Mouse (Mus musculus): Measurements from ENCODE around the gene Gm20388.
"Not testable (repeated sequence)": the region's sequence is repeated elsewhere in the genome, so short reads cannot be mapped to it uniquely, and the experiment has no call there.

Gene Gm20388

DNA sequence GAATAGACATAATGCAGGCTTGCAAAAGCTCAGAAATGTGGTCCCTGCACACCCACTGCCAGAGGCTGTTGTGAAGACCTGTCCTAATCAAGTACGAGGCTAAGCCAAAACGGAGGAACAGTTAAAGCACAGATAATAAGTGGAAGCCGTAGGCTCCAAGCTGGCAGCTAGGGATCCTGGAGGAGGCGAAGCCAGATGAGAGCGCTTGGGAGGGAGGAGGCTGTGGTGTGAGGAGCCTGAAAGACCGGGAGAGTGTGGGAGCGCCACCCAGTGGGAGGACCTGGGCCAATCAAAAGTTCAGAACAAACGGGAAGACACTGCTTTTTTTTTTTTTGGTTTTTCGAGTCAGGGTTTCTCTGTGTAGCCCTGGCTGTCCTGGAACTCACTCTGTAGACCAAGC, 3280.0 kb downstream of the Gm20388 start:
- peak; percentile 45 for DNase-seq (ENCODE audit: extremely low read depth, insufficient read length, low spot score)

DNA sequence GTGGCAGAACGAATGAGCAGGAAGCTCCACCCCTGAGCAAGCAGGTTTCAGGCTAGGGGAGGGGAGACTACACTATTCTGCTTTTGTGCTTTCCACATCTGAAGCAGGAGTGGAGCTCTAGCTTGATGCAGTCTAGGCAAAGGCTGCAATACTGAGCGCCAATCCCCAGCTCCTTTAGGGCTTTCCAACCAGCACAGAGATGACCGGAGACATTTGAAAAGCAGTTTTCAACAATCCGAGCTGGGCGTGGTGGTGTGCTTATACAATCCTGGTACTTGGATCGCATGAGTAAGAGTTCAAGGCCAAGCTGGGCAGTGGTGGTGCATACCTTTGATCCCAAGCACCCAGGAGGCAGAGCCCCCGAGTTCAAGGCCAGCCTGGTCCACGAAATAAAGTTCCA, 3281.3 kb downstream of the Gm20388 start:
- no peak for DNase-seq (ENCODE audit: extremely low read depth, insufficient read length, low spot score)

GRCm38 (mm10) chr8:123193771-123194170, 3283.1 kb downstream of the Gm20388 start:
- no peak for DNase-seq (ENCODE audit: extremely low read depth, insufficient read length, low spot score)

DNA sequence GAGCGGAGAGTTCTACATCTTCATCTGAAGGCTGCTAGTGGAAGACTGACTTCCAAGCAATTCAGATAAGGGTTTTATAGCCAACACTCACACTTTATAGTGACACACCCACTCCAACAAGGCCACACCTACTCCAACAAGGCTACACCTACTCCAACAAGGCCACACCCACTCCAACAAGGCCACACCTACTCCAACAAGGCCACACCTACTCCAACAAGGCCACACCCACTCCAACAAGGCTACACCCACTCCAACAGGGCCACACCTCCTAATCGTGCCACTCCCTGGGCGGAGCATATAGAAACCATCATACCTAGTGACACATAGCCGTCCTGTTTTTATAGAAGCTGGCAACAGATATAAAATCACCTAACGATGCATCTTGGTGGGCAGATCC, 3286.4 kb downstream of the Gm20388 start:
- DNase-seq (ENCODE audit: extremely low read depth, insufficient read length, low spot score) = not testable (repeated sequence)

DNA sequence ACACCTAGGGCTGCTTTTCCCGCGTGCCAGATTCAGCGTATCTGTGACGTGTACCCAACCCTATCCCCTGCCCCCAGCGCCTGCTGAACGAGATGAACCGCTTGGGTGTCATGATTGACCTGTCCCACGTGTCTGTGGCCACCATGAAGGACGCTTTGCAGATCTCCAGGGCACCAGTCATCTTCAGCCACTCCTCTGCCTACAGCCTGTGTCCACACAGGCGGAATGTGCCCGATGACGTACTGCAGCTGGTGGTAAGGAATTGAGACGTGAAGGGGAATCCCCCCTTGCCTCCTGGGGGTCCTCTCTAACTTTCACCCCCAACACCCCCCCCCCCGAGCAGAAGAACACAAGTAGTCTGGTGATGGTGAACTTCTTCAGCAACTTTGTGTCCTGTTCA, 3289.2 kb downstream of the Gm20388 start:
- no peak for DNase-seq (ENCODE audit: extremely low read depth, insufficient read length, low spot score)

DNA sequence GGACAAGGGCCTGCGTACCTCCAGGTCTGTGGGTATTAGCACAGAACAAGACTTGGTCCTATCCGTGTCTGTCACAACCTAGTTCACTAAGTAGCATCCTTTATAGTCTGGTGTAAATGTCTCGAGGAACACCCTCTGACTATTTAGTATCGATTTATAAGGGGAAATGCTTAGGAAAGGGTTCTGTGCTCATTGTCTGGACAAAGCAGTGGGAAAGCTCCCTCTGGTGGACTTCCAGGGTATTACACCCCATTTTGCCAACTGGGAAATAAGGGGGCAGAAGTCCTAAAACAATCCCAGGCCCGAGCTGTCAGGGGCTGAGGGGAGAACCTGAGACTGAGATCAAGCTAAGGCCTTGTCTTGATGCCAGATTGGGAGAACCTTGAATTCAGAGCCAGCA, 3291.6 kb downstream of the Gm20388 start:
- DNase-seq (ENCODE audit: extremely low read depth, insufficient read length, low spot score) = no peak

DNA sequence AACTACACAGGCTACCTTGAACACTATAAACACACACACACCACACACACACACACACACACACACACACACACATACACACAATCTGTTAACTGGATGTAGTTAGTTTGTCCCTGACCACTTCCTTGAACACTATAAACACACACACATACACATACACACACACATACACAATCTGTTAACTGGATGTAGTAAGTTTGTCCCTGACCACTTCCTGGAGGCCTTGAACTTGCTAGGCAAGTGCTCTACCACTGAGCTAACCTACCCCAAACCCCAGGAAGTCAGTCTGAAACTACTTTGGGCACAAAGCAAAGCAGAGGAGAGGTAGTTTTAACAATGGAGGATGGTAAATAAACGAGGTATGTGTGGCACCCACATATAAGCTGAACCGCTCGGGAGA, 3292.9 kb downstream of the Gm20388 start:
- no peak for DNase-seq (ENCODE audit: extremely low read depth, insufficient read length, low spot score)

DNA sequence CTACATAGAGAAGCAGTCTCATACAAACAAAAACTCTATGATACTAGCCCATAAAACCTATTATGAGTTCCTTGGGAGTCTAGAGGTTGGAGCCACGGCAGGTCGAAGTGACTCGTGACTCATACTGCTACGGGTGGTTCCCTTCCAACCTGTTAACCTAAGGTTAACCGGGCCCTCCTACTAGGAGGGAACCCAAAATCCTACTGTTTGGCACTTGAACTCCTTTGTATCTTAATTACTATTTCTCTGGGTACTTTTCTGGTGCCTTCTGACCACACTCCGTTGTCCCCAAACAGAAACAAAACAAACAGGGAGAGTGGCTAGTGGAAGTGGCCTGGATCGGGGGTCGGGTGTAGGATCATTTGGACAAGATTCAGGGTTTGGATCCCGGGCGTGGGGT, 3301.2 kb downstream of the Gm20388 start:
- no peak for DNase-seq (ENCODE audit: extremely low read depth, insufficient read length, low spot score)

- peak; percentile 96 for DNase-seq (ENCODE audit: extremely low read depth, insufficient read length, low spot score)
Measured at GRCm38 (mm10) chr8:123212321-123213117, 3301.9 kb downstream of the Gm20388 start, which contains the start of the genes Chmp1a and Spata33. Gene Chmp1a, minus strand, starts transcription at chr8:123212763. Gene Spata33, plus strand, starts transcription at chr8:123212832.

GRCm38 (mm10) chr8:123213118-123213772, 3302.6 kb downstream of the Gm20388 start:
- no peak for DNase-seq (ENCODE audit: extremely low read depth, insufficient read length, low spot score)

DNA sequence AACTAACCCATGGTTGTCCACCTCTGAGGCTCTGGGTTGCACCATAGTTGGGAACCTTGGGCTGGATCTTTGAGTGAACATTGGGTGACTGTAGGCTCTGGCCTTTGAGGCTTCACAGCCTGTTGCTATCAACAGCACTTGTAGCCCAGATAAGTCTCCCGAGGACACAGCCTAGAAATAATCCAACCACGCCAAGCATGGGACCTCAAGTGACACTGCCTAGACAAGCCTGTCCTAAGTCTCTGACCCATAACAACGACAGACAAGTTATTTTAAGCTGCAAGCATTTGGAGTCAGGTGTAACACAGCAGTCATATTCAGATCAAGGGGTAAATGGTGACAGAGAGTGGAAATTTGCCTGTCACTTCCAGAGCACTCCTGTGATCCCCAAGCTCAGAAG, 3304.8 kb downstream of the Gm20388 start:
- DNase-seq (ENCODE audit: extremely low read depth, insufficient read length, low spot score) = no peak

GRCm38 (mm10) chr8:123220917-123221316, 3310.3 kb downstream of the Gm20388 start:
- peak; percentile 35 for DNase-seq (ENCODE audit: extremely low read depth, insufficient read length, low spot score)

DNA sequence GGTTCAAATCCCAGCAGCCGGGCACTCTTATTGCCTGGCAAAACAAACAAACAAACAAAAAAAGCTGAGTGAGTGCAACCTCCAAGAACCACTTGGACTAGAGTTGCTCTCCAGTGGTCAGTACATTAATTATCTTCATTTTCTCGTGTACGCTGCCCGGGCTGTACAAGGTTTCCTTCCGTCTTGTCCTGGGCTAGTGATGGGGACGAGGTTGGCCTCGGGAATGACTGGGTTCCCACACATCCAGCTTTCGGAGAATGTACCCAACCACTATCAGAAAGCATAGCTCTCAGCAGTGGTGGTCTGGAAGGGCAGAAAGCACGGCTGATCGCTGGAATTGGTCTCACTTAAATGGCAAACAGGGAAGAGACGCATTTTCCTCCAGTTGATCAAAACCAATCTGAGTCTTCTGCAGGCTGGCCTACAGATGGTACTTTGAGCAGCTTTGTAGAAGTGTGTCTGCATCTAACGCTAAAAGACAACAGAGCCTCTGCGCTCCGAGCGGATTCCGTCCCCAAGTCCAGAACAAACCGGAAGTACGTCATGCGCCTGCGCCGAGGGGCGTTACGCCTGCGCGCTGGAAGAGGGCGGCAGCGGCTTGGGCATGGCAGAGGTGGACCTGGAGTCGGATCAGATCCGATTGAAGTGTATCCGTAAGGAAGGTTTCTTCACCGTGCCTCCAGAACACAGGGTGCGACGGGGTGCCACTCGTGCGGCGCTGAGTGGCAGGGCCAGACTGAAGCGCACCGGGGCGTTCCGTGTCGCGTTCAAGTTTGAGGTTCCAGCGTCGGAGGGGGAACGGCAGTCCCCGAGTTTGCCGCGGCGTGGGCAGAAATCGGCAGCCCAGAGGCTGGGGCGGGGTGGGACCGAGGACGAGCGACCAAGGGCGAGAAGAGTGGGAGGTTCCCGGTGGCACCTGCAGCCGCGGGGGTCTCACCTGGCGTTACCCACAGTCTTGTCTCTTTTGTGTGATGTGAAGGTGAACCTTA, 3313.9 kb downstream of the Gm20388 start, which contains the start of gene Cdk10:
TSS of gene Cdk10 (plus strand) at position 565 of the 989 bp plus-strand sequence.
- DNase-seq (ENCODE audit: extremely low read depth, insufficient read length, low spot score) = peak; percentile 83

- no peak for DNase-seq (ENCODE audit: extremely low read depth, insufficient read length, low spot score)
Measured at GRCm38 (mm10) chr8:123228416-123228815, 3317.8 kb downstream of the Gm20388 start.

GRCm38 (mm10) chr8:123230326-123230725, 3319.7 kb downstream of the Gm20388 start:
- DNase-seq (ENCODE audit: extremely low read depth, insufficient read length, low spot score) = not testable (repeated sequence)

DNA sequence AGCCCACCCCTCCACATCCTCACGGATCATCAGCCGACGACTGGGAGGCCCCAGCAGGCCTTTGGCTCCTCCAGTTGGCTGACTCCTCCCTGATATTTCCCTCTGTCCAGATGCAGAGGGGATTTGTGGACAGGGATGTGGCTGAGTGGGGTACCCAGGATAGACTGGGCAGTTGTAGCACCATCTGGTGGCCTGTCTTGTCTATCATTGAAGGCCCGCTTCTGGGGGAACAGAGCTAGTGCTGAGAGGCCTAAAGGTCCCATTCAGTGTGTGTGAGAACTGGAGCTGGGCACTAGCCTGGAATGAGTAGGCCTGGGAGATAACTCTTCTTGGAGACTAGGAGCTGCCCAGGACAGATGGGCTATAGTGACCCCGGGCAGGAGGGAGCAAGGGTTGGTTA, 3321.1 kb downstream of the Gm20388 start:
- DNase-seq (ENCODE audit: extremely low read depth, insufficient read length, low spot score) = no peak

DNA sequence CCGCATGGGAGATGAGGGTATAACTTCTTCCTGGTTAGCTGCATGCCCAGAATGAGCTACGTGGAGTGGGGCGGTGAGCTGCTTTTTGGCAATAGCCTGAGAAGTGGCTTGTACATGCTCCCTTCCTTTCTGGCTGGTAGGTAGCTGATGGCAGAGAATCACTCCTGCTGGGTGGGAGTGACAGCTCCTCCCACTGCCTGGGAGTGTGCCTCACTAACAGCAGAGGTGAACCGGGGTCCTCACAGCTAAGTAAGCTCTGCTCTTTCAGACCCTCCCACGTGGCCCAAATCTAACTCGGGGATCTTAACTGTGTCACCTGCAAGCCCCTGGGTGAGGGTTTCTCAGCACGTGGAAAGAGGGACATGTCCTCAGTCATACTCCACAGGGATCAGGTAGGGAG, 3321.9 kb downstream of the Gm20388 start:
- no peak for DNase-seq (ENCODE audit: extremely low read depth, insufficient read length, low spot score)

DNA sequence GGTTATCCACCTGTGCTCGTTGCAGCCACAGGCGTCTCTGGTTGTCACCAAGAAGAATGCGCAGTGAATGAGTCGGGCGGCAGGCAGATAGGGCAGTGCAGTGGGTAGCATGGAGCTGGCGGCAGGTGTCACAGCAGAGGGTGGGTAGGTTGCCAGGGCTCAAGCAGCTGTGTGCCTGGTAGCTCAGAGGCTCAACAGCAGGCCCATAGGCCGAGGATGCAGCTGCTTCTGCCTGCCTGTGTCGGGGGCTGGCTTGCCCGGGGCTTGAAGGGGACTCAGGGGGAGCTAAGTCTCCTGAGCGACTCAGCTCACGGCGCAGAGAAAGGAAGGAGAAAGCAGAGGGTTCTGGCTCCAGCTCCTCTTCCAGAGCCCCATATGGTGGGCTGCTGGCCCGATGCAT, 3322.7 kb downstream of the Gm20388 start:
- no peak for DNase-seq (ENCODE audit: extremely low read depth, insufficient read length, low spot score)

- DNase-seq (ENCODE audit: extremely low read depth, insufficient read length, low spot score) = no peak
Measured at GRCm38 (mm10) chr8:123233760-123234159, 3323.1 kb downstream of the Gm20388 start.

- DNase-seq (ENCODE audit: extremely low read depth, insufficient read length, low spot score) = no peak
Measured at GRCm38 (mm10) chr8:123234918-123235519, 3324.4 kb downstream of the Gm20388 start.

Measured in 3134 (cell line).